Mouse (Mus musculus) kidney, adult 9 months (tissue): Measurements from ENCODE around the gene Rftn1.

Experiments
- DNase-seq: peaks from one replicate; pipeline ENCODE4 v3.0.0; 2022

Rftn1 gene

GRCm38 (mm10) chr17:50055154-50055756 lies 135.2 kb downstream of the Rftn1 start:
- no peak for DNase-seq

GRCm38 (mm10) chr17:50054586-50054985 lies 135.9 kb downstream of the Rftn1 start:
- no peak for DNase-seq

- no peak for DNase-seq
Measured at GRCm38 (mm10) chr17:50053961-50054360, 136.5 kb downstream of the Rftn1 start.

- DNase-seq: no peak
Measured at GRCm38 (mm10) chr17:50052741-50053468, 137.6 kb downstream of the Rftn1 start.

- DNase-seq: no peak
Measured at GRCm38 (mm10) chr17:50050456-50050855, 140.0 kb downstream of the Rftn1 start.

GRCm38 (mm10) chr17:50048209-50048608 lies 142.3 kb downstream of the Rftn1 start:
- DNase-seq: no peak

GRCm38 (mm10) chr17:50047182-50047581 lies 143.3 kb downstream of the Rftn1 start:
- DNase-seq: no peak

GRCm38 (mm10) chr17:50040727-50041410 lies 149.6 kb downstream of the Rftn1 start:
- DNase-seq: no peak

GRCm38 (mm10) chr17:50037882-50038665 lies 152.4 kb downstream of the Rftn1 start:
- no peak for DNase-seq

- no peak for DNase-seq
Measured at GRCm38 (mm10) chr17:50037416-50037815, 153.1 kb downstream of the Rftn1 start.

GRCm38 (mm10) chr17:50036751-50037385 lies 153.6 kb downstream of the Rftn1 start:
- no peak for DNase-seq

GRCm38 (mm10) chr17:50033698-50034097 lies 156.8 kb downstream of the Rftn1 start:
- DNase-seq: no peak

GRCm38 (mm10) chr17:50031548-50032491 lies 158.7 kb downstream of the Rftn1 start:
- DNase-seq: no peak

- DNase-seq: no peak
Measured at GRCm38 (mm10) chr17:50025651-50026050, 164.8 kb downstream of the Rftn1 start.

- peak; percentile 14 for DNase-seq
Measured at GRCm38 (mm10) chr17:50025173-50025626, 165.3 kb downstream of the Rftn1 start.

- no peak for DNase-seq
Measured at GRCm38 (mm10) chr17:50021400-50021799, 169.1 kb downstream of the Rftn1 start.

- no peak for DNase-seq
Measured at GRCm38 (mm10) chr17:50020211-50021001, 170.1 kb downstream of the Rftn1 start.

GRCm38 (mm10) chr17:50019819-50020210 lies 170.7 kb downstream of the Rftn1 start:
- no peak for DNase-seq

GRCm38 (mm10) chr17:50019090-50019489 lies 171.4 kb downstream of the Rftn1 start:
- no peak for DNase-seq

- no peak for DNase-seq
Measured at GRCm38 (mm10) chr17:50014708-50015107, 175.8 kb downstream of the Rftn1 start.

GRCm38 (mm10) chr17:50013848-50014247 lies 176.6 kb downstream of the Rftn1 start:
- no peak for DNase-seq
